Mouse (Mus musculus): ENCODE measurements around the gene Zfp362.
A peak's percentile ranks its signal among the peaks of the same experiment; 100 is the strongest.

GRCm38 (mm10) chr4:128820568-128820967, 14.7 kb upstream of the Zfp362 start:
- TF ChIP-seq MAX (IDR thresholded peaks at IDR 0.05; ENCODE audit: low read length) (peak; percentile 80), TCF12 (IDR thresholded peaks at IDR 0.05; ENCODE audit: low read depth, low read length) (no peak; the same call in 1 of the 2 replicates), CTCF (conservative IDR thresholded peaks at IDR 0.05 in 1 of 2, IDR thresholded peaks at IDR 0.05 in 1 of 2; ENCODE audit: low read depth in 2 of 2, low read length in 2 of 2) (no peak), E2F4 (IDR thresholded peaks at IDR 0.05; ENCODE audit: insufficient replicate concordance, low read depth, low read length) (no peak)
